Mouse (Mus musculus) c-Kit-positive CD71-negative TER-119-negative erythroid progenitor cells, embryonic 14.5 days (primary cell): Measurements from ENCODE around the gene Hnrnpa2b1.
"Not testable (repeated sequence)": the region's sequence is repeated elsewhere in the genome, so short reads cannot be mapped to it uniquely, and the experiment has no call there.

ENCODE experiments used
- DNase-seq: peaks from one replicate; pipeline ENCODE4 v3.0.0-alpha.2; 2013; ENCODE audit warnings: low read depth

Gene Hnrnpa2b1

GRCm38 (mm10) chr6:51469715-51470310, at the start of gene Hnrnpa2b1:
Gene Hnrnpa2b1, minus strand, starts transcription at chr6:51469894.
- peak; percentile 99 for DNase-seq

DNA sequence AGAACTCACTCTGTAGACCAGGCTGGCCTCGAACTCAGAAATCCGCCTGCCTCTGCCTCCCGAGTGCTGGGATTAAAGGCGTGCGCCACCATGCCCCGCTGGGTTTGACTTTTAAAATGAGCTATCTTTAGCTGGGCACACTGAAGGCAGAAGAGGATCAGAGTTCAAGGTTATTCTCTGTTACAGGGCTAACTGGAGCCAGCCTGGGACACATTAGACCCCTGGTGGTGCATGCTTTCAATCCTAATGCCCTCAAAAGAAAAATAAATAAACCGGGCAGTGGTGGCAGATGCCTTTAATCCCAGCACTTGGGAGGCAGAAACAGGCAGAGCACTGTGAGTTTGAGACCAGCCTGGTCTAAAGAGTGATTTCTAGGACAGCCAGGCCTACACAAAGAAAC, 45.2 kb upstream of the Hnrnpa2b1 start:
- DNase-seq: no peak

GRCm38 (mm10) chr6:51513745-51514144, 44.1 kb upstream of the Hnrnpa2b1 start:
- DNase-seq: no peak

GRCm38 (mm10) chr6:51510946-51511345, 41.3 kb upstream of the Hnrnpa2b1 start:
- DNase-seq: no peak

DNA sequence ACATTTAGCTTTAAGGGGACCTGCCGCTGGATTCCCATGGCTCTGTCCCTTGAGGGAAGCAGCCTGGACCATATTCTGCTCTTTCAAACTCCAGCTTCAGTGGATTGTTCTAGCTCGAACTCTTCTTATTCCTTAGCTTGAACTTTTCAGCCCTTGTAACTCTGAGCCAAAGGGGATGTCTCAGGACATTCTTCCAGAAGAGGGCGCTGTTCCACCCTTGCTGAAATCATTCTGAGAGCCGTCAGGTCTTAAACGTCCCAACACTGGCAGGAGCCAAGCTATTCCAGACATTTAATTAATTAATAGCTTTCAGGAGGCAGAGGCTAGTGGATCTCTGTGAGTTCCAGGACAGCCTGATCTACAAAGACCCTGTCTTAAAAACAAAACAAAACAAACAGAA, 40.4 kb upstream of the Hnrnpa2b1 start:
- DNase-seq: peak; percentile 74

DNA sequence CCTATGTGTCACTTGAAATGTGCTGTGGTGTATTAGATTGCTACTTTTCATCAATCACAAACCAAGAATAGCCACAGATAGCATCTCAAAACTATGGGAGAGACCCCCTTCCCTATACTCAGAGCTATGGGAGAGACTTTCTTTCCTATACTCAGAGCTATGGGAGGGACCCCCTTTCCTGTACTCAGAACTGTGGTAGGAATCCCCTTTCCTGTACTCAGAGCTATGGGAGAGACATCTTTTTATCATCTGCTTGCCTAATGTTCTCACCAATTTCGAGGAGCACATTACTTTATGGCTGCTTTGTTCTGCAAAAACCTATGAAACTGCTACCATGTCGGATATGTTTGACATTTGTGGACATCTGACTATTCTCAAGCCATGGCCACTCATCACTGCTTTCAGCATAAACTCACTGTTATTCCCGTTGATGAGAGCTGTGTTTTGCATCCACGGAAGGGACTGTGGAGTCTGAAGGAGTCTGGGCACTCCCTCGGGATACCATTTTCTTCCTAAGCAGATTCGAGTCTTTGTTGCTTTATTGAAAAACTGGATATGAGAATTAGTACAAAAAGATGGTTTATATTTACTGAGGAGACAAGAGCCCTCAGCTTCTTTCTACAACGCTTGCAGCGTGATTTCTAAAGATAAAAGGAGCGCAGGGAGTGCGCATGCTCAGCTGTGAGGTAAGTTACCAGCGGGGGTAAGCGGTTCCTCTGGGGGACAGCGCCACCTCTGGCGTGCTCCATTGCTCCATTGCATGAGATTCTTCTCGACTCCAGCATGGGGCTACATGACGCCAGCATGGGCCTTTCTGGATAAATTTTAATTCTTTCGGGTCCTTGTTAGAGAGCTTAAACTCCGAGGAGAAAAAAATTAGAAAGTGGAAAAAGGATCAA, 39.3 kb upstream of the Hnrnpa2b1 start:
- DNase-seq: peak; percentile 77

DNA sequence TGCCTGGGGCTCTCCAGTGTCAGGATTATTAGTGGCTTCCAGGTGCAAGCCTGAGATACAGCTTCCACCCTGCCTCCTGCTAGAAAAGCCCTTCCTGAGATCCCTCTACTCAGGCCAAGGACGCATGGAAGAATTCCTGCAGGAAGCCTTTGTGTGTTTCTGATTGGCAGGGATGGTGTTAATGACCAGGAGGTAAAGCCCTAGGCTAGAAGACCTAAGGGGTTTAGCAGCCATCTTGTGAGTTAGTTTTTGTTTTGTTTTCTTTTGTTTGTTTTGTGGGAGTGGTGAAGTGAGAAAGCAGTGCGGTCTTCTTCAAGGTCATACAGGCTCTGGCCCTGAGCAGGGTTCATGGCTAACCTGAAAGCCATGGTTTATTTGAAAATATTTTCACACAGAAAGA, 37.9 kb upstream of the Hnrnpa2b1 start:
- no peak for DNase-seq

DNA sequence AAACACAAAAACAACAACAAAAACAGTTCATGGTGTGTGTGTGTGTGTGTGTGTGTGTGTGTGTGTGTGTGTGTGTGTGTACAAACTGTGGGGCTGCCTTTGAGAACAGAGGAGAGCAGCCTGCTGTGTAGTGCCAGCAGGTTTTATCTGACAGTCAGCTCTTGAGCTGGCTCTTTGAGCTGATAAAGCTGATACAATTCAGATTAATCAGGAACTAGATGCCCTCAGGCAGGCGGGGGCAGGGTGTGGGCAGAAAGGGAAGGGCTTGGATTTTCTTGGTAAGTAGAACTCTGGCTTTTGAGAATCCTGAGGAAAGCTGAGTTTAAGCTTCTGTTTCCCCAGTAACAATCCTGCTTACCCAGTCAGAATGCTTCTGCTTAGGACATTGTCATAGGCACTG, 36.0 kb upstream of the Hnrnpa2b1 start:
- DNase-seq: no peak

DNA sequence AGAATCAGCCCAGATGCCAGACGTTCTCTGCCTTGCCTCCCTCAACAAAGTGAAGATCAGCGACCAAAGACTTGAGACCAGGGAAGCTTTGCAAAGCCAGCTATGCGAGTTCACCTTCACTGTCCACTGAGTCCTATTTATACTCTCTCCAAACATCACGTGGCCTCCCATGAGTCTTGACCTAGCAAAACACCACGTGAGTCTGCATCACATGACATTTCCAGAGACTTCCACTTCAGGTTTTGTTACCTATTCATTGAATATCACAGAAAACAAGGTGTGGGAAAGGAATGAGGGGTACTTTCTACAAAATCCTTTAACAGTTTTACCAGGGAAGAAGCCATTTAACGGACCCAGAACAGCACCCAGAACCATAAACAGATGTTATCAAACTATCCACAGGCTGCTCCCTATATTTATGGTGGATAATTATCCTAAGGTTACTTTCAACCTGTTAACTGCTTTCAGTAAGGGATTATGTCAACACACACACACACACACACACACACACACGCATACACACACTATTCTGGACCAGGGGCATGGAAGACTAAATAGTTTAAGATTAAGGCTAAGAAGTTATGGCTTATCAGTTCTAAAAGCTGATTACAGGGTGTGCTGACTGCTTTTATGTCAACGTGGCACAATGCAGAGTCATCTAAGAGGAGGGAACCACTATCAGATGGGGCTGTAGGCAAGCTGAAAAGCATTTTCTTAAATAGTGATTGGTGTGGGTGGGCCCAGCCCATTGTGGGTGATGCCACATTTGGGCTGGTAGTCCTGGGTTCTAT, 27.8 kb upstream of the Hnrnpa2b1 start:
- no peak for DNase-seq

DNA sequence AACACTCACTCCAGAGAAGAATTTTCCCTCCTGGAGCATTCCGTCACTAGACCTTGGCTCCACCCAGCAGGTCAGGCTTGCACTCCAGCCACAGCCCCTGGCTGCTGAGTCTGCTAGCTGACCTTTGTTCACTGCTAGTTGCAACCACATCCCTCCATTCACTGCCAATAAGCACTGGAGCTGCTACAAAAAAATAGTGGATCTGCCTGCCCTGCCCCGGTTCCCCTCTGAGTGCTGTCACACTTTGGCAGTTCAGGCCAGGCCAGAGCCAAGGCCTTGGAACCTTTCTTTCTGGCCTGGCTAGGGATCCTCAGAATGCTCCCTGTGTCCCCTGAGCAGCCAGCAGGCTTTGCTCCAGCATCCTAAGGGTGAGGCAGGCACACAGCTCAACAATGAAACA, 20.1 kb upstream of the Hnrnpa2b1 start:
- no peak for DNase-seq

DNA sequence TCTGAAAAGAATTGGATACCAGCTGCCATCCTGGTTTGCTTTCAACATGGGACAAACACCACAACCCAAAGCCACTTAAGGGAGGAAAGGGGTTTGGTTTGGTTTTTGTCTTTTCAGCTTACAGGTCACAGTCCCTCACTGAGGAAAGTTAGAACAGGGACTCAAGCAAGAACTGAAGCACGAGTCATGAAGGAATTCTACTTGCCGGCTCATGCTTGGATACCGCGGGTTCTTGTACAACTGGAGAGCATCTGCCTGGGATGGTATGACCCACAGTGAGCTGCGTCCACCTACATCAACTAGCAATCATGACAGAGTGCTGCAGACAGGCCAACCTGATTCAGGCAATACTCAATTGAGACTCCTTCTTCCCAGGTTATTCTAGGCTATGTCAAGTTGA, 17.0 kb upstream of the Hnrnpa2b1 start:
- no peak for DNase-seq

DNA sequence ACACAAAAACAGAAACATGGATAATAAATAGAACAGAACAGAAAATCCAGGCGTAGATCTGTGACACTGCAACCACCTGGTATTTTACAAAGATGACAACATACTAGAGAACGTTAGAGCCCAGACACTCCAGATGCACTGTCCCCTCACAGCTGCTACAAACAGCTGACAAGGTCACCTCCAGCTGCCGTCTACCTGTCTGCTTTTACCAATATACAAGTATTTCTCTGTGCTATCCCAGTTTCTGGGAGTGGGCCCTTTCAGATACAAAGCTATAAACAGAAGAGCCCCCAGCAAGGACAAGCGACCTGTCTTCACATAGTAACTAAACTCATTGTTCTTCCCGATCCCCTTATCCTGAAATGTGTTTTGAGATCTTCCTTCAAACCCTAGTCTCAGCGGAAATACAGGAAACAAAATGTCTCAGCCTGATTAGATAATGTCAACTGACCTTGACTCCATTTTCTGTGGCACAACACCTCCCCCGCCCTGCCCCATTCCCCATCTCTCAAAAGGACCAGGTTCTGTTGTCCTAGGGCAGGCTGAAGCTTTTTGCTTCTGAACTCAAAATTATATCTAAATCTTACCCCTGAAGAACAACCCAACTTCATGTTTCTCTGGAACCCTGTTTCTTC, 16.5 kb upstream of the Hnrnpa2b1 start:
- DNase-seq: no peak

GRCm38 (mm10) chr6:51485646-51486045, 16.0 kb upstream of the Hnrnpa2b1 start:
- no peak for DNase-seq

DNA sequence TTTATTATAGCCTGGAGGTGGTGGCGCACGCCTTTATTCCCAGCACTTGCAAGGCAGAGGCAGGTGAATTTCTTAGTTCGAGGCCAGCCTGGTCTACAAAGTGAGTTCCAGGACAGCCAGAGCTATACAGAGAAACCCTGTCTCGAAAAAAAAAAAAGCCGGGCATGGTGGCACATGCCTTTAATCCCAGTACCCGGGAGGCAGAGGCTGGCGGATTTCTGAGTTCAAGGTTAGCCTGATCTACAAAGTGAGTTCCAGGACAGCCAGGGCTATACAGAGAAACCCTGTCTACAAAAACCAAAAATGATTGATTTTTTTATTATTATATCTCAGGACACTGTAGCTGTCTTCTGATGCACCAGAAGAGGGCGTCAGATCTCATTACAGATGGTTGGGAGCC, 14.9 kb upstream of the Hnrnpa2b1 start:
- not testable (repeated sequence) for DNase-seq

GRCm38 (mm10) chr6:51483861-51484260, 14.2 kb upstream of the Hnrnpa2b1 start:
- DNase-seq: no peak

GRCm38 (mm10) chr6:51481548-51481947, 11.9 kb upstream of the Hnrnpa2b1 start:
- no peak for DNase-seq

DNA sequence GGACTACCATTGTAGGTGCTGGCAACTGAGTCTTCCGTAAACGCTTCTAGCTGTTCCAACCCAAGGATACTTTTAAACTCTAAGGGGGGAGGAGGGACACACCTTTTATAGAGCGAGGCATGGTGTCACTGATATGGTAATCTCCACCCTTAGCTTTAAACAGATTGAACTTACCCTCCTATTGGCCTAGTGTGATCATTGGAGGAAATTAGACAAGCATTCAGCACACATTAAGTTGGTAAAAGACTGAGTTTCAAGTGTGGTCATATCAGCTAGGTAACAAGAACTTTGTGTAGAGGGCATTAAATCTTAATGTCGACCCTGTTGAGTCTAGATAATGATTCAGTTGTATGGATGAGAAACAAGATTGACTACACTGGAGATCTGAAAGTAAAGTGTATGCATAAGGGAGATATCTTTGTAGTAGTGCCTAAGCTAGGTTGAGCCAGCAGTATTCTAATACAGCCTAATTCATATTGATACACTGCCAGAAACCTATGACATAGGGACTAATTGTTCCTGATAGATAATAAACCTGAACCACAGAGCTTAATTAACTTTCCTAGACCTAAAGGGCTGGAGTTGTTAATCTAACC, 9.5 kb upstream of the Hnrnpa2b1 start:
- no peak for DNase-seq

- no peak for DNase-seq
Observed at GRCm38 (mm10) chr6:51472213-51472612, 2.5 kb upstream of the Hnrnpa2b1 start.

DNA sequence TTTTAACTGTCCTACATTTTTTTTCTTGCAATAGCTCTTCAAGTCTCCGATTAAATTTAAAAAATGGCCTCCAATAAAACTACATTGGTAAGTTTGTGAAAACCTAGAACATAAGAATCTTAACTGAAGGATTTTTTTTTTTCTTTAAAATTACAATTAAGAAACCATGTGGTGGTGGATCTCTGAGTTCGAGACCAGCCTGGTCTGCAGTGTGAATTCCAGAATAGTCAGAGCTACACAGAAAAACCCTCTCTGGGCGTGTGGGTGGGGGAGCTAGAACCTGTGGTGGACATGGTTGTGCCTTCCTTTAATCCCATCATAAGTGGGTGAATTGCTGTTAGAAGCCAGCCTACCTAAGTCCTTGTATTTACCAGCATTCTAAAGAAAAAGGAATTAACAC, 2.1 kb upstream of the Hnrnpa2b1 start:
- DNase-seq: no peak

DNA sequence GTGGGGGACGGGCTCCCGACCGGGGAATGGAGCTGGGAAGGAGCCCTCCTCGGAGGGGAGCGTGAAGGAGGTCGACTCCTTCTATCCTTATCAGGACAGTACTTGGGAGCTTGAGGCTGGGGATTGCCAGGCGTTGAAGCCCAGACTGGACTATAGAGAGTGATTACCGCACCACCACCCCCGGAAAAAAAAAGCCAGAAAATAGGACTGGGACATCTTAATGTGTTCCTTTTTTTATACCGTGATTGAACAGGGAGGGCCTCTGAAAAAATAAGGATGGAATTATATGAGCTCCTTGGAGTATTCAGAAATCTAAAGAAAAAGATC, 1.4 kb upstream of the Hnrnpa2b1 start:
- DNase-seq: no peak

- DNase-seq: peak; percentile 85
Observed at GRCm38 (mm10) chr6:51470311-51471178, 851 bp upstream of the Hnrnpa2b1 start, which contains the start of gene Cbx3. Gene Cbx3, plus strand, starts transcription at chr6:51470360.
